Mouse (Mus musculus): Measurements from ENCODE around the gene Tor4a.

DNA sequence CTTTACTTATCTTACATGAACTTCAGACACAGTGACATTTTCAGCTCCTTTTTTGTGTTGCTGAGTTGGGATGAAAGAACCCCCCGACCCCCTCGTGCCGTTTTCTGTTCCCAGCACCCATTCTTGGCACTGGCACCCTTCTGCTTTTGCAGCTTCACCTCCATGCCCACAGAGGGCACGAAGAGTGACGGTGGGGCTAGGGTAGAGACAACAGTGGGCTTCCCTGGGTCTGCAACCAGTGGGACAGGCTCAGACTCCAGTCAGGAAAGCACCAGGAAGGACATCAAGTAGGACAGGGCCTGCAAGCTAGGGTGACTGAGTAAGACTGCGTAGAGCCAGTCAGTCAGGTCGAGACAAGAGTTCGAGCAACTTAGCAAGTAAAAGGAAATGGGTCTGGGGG is 43.6 kb upstream of the Tor4a start:
- no peak for TF ChIP-seq CTCF (IDR thresholded peaks at IDR 0.05; ENCODE audit: borderline replicate concordance, control insufficient read depth, extremely low read depth, insufficient read depth, low read length, poor library complexity)
- TF ChIP-seq POLR2A (IDR thresholded peaks at IDR 0.05; ENCODE audit: control insufficient read depth, extremely low read depth, insufficient read depth, low read length, poor library complexity): no peak
